Mouse (Mus musculus) midbrain, embryonic 15.5 days (tissue): ENCODE measurements around the gene F12. TPM values are rescaled to one million over a fixed set of nuclear protein-coding genes. Genes with fewer than 3 reads are reported as not detected.

Experiments
- ATAC-seq: fragments of 200-750 bp; cut with Nextera tagmentation; replicated peaks from 2 replicates; pipeline ENCODE4 v1.8.0; 2017; ENCODE audit warnings: moderate TSS enrichment
- H3K27ac ChIP-seq: fragments of 300-500 bp; sonication (generic); 2 replicates; pipeline ENCODE4 v1.5.1; 2015; ENCODE audit warnings: mild to moderate bottlenecking, inconsistent platforms
- H3K27me3 ChIP-seq: fragments of 300-500 bp; sonication (generic); replicated peaks from 2 replicates; pipeline ENCODE4 v1.6.1; 2015; ENCODE audit warnings: inconsistent platforms
- H3K36me3 ChIP-seq: fragments of 300-500 bp; sonication (generic); replicated peaks from 2 replicates; pipeline ENCODE4 v1.6.1; 2015; ENCODE audit warnings: inconsistent platforms
- H3K4me1 ChIP-seq: fragments of 300-500 bp; sonication (generic); 2 replicates; pipeline ENCODE4 v1.6.1; 2015; ENCODE audit warnings: inconsistent platforms
- H3K4me2 ChIP-seq: fragments of 300-500 bp; sonication (generic); 2 replicates; pipeline ENCODE4 v1.6.1; 2015; ENCODE audit warnings: inconsistent platforms, mild to moderate bottlenecking, moderate library complexity
- H3K4me3 ChIP-seq: fragments of 300-500 bp; sonication (generic); 2 replicates; pipeline ENCODE4 v1.5.1; 2015; ENCODE audit warnings: mild to moderate bottlenecking, inconsistent platforms
- H3K9ac ChIP-seq: fragments of 300-500 bp; sonication (generic); 2 replicates; pipeline ENCODE4 v1.6.1; 2015; ENCODE audit warnings: mild to moderate bottlenecking, inconsistent platforms
- H3K9me3 ChIP-seq: fragments of 300-500 bp; sonication (generic); 2 replicates; pipeline ENCODE4 v1.6.1; 2016; ENCODE audit warnings: inconsistent platforms
- WGBS: fragments of 180-500 bp; shearing (Covaris S2); methylation state at CpG from one replicate; pipeline ENCODE4 v1.1.7; 2015; ENCODE audit warnings: mixed read lengths; 5-methylcytosine and 5-hydroxymethylcytosine counted together
- microRNA-seq: library from miRNA; unstranded; fragments of <30 nt; microRNA quantifications from one replicate; pipeline ENCODE4, GENCODE M21; 2016
- polyA plus RNA-seq: library from polyadenylated mRNA; unstranded; fragments of >200 nt; fragmentation: Nextera tagmentation; extraction: Ambion mirVana; gene quantifications from 2 replicates; pipeline ENCODE4 v1.2.1, GENCODE M21; 2015

The F12 gene
- polyA plus RNA-seq, 1 experiment from 2014 or later = 0.14 TPM

DNA sequence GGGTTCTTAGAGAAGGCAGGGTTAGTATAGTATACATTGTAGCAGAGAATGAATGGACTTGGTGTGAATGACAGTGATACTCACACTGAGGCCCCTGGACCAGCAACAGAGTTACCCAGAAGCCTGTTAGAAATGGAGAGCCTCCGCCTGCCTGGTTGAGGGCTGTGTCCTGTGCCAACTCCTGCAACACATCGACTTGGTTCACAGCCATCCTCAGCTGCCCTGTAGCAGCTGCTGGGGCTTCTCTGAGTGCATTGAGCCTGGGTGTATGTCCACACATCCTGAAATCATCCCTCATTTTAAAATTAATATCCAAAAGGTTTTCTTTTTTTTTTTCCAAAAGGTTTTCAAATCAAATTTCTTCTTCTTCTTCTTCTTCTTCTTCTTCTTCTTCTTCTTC is 50.7 kb downstream of the F12 start:
- Histone ChIP-seq H3K27me3 (peaks cover 32% of the 10 kb centered on the region), H3K9me3 (no peaks in the 10 kb centered on the region), H3K27ac (no peak overlapping the region), H3K4me1 (no peaks in the 10 kb centered on the region), H3K36me3 (no peaks in the 10 kb centered on the region), H3K4me2 (no peak overlapping the region), H3K4me3 (no peak overlapping the region), H3K9ac (no peak overlapping the region)
- 89% methylated on average over 2 of the region's 2 CpGs for WGBS
- ATAC-seq = no peak

DNA sequence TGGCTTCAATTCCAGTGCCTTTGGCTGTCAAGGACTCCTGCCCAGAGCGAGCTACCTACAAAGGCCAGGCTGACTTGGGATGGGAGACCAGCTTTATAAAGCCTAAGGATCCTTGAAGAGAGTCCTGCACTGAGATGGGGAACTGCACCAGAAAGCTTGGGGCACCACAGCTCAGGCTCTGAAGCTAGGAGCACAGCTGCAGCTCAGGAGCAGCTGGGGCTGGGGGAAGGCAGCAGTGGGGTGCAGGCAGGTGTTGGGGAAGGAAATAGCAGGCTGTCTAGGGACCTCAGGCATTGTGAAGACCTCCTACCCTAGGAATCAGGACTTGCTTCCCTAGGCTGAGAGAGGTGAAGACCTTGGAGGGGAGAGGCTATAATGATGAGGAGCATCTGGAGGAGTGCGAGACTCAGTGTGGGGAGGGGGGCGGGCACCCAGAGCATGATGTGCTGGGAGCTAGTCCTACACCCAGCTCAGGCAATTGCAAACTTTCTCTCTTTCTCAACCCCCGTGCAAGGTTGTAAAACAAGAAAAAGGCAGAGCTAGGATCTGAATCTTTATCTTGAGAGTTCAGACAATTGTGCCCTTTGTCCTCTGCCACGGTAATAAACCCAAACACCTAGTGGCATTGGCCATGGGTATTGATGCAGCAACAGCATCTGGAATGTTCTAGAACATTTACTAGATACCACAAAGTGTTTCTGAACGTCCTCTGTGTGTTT is 52.2 kb downstream of the F12 start:
- 76% methylated on average over 6 of the region's 6 CpGs for WGBS
- no peak overlapping the region for H3K4me2 ChIP-seq
- H3K4me3 ChIP-seq = no peak overlapping the region
- no peaks in the 10 kb centered on the region for H3K9me3 ChIP-seq
- H3K4me1 ChIP-seq = no peaks in the 10 kb centered on the region
- no peak overlapping the region for H3K27ac ChIP-seq
- H3K36me3 ChIP-seq = no peaks in the 10 kb centered on the region
- ATAC-seq = no peak
- peaks cover 22% of the 10 kb centered on the region for H3K27me3 ChIP-seq
- H3K9ac ChIP-seq = no peak overlapping the region

DNA sequence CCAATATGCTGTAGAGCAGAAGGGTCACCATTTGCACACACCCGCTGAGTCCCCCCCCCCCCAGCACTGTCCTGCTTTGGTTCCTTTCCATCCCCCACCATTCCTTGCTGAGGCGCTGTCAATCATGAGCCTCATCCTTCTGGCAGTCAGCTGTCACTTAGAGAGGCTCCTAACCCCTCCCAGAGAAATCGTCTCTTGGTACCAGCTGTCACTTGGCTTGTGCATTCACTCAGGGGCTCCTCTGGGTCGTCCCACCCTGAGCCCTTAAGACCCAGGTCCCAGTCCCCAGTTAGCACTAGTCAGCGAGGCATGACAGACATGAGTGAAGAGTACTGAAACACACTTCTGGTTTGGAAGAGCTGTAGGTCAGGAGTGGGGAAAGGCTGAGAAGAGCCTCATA is 54.9 kb downstream of the F12 start:
- Histone ChIP-seq H3K9ac (no peak overlapping the region), H3K36me3 (no peaks in the 10 kb centered on the region), H3K27ac (no peak overlapping the region), H3K4me3 (no peak overlapping the region), H3K27me3 (0 out of 2 replicates have a peak, but pooled peaks cover 7% of the 10 kb centered on the region), H3K4me1 (no peaks in the 10 kb centered on the region), H3K4me2 (no peak overlapping the region), H3K9me3 (no peaks in the 10 kb centered on the region)
- WGBS = 52% methylated on average over 5 of the region's 5 CpGs
- ATAC-seq = no peak

- Histone ChIP-seq H3K9ac (no peak overlapping the region), H3K4me2 (no peak overlapping the region), H3K4me3 (no peak overlapping the region), H3K27ac (no peak overlapping the region), H3K4me1 (no peaks in the 10 kb centered on the region), H3K9me3 (no peaks in the 10 kb centered on the region), H3K36me3 (no peaks in the 10 kb centered on the region), H3K27me3 (0 out of 2 replicates have a peak, but pooled peaks cover 4% of the 10 kb centered on the region)
- ATAC-seq = no peak
- WGBS = 73% methylated on average over 8 of the region's 8 CpGs
Observed at GRCm38 (mm10) chr13:55371007-55371681, 55.4 kb downstream of the F12 start.

GRCm38 (mm10) chr13:55370234-55370633 is 56.4 kb downstream of the F12 start:
- no peak for ATAC-seq
- 65% methylated on average over 3 of the region's 3 CpGs for WGBS
- no peaks in the 10 kb centered on the region for H3K4me1 ChIP-seq
- 0 out of 2 replicates have a peak, but pooled peaks cover 4% of the 10 kb centered on the region for H3K27me3 ChIP-seq
- H3K4me3 ChIP-seq = no peak overlapping the region
- no peak overlapping the region for H3K27ac ChIP-seq
- no peak overlapping the region for H3K4me2 ChIP-seq
- H3K36me3 ChIP-seq = no peaks in the 10 kb centered on the region
- H3K9me3 ChIP-seq = no peaks in the 10 kb centered on the region
- no peak overlapping the region for H3K9ac ChIP-seq

DNA sequence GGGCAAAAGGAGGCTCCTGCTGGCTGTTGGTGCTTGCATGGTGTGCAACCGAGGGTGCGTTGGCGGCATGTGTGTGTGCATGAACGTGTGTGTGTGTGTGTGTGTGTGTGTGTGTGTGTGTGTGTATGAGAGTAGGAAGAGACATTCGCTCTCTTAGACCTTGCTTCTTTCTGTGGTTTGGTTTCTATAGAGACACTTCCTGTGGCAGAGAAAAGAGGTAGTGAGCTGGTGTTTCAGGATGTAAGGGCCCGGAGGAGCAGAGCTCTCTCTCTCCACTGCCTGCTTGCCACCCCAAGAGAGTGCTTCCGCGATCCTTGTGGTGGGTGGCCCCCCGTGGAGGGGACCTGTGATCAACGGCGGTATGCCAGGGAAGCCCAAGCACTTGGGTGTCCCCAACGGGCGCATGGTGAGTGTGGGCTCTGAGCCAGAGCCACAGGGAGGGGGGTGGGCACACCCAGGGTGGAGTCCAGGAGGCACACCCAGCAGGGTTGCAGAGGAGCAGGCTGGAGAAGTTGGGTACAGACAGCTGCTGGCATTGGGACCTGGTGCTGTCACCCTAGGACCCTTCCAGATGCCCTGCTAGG is 57.0 kb downstream of the F12 start, which contains the start of gene Rgs14:
Gene Rgs14 (plus strand): TSS at position 202 of the 584 bp plus-strand sequence.
- Histone ChIP-seq H3K4me1 (no peaks in the 10 kb centered on the region), H3K27me3 (0 out of 2 replicates have a peak, but pooled peaks cover 4% of the 10 kb centered on the region), H3K36me3 (no peaks in the 10 kb centered on the region), H3K9me3 (no peaks in the 10 kb centered on the region), H3K9ac (no peak within 1 kb of the TSS), H3K4me3 (no peak within 1 kb of the TSS), H3K27ac (no peak within 1 kb of the TSS), H3K4me2 (no peak within 1 kb of the TSS)
- 68% methylated on average over 13 of the region's 13 CpGs for WGBS
- ATAC-seq = no peak

DNA sequence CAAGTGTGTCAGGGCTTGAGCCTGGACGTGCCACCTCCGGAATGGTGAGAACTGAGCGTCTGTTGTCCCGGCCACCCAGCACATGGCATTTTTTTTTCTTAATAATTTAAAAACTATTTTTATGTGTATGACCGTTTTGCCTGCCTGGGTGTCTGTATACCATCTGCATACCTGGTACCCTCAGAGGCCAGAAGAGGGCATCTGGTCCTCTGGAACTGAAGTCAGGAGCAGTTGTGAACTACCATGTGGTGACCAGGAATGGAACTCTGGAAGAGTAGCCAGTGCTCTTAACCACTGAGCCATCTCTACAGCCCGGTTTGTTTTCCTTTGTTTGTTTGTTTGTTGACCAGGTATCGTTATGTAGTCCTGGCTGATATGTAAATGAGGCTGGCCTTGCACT is 58.2 kb downstream of the F12 start:
- no peak for ATAC-seq
- no peaks in the 10 kb centered on the region for H3K4me1 ChIP-seq
- no peaks in the 10 kb centered on the region for H3K9me3 ChIP-seq
- no peak overlapping the region for H3K4me3 ChIP-seq
- H3K27ac ChIP-seq = no peak overlapping the region
- WGBS = 81% methylated on average over 7 of the region's 7 CpGs
- H3K36me3 ChIP-seq = no peaks in the 10 kb centered on the region
- H3K4me2 ChIP-seq = no peak overlapping the region
- H3K9ac ChIP-seq = no peak overlapping the region
- H3K27me3 ChIP-seq = 0 out of 2 replicates have a peak, but pooled peaks cover 4% of the 10 kb centered on the region

Small RNA genes lying within 50 kb of the gene (microRNA-seq; reads per million reads assigned to microRNA genes)
- not detected for gene Mir6943

Other genes with a start within 250 kb of the F12 start
- gene Nsd1, start 217.0 kb downstream of the F12 start, polyA plus RNA-seq = 59.1 and 64.3 TPM in 2 replicates
- 331 and 355 TPM in 2 replicates for gene Prelid1, start 106.3 kb downstream of the F12 start, polyA plus RNA-seq
- 104 and 105 TPM in 2 replicates for gene Rab24, start 104.8 kb downstream of the F12 start, polyA plus RNA-seq
- 7.6 and 11.8 TPM in 2 replicates for gene Mxd3, start 97.0 kb downstream of the F12 start, polyA plus RNA-seq
- 57.1 and 57.5 TPM in 2 replicates for gene Lman2, start 64.0 kb downstream of the F12 start, polyA plus RNA-seq
- 0.34 and 0.52 TPM in 2 replicates for gene Rgs14, start 57.1 kb downstream of the F12 start, polyA plus RNA-seq
- 0.05 TPM in 1 of 2 replicates, not detected in the other for gene Slc34a1, start 28.6 kb downstream of the F12 start, polyA plus RNA-seq
- 0.43 and 0.45 TPM in 2 replicates for gene Pfn3, start 11.6 kb downstream of the F12 start, polyA plus RNA-seq
- 40.8 and 41.4 TPM in 2 replicates for gene Grk6, start 18.3 kb upstream of the F12 start, polyA plus RNA-seq
- 5.5 and 5.7 TPM in 2 replicates for gene Prr7, start 37.5 kb upstream of the F12 start, polyA plus RNA-seq
- 622 and 645 TPM in 2 replicates for gene Dbn1, start 61.3 kb upstream of the F12 start, polyA plus RNA-seq
- 167 and 171 TPM in 2 replicates for gene Pdlim7, start 86.9 kb upstream of the F12 start, polyA plus RNA-seq
- 5.6 and 6.4 TPM in 2 replicates for gene Dok3, start 102.5 kb upstream of the F12 start, polyA plus RNA-seq
- gene Ddx41, start 109.9 kb upstream of the F12 start, polyA plus RNA-seq = 61.2 and 63.6 TPM in 2 replicates
- gene Fam193b, start 144.3 kb upstream of the F12 start, polyA plus RNA-seq = 62.9 and 65.2 TPM in 2 replicates
- 93.5 and 93.8 TPM in 2 replicates for gene Tmed9, start 146.9 kb upstream of the F12 start, polyA plus RNA-seq
- gene B4galt7, start 173.1 kb upstream of the F12 start, polyA plus RNA-seq = 48.6 and 51.4 TPM in 2 replicates
- 94.4 and 103 TPM in 2 replicates for gene Caml, start 196.2 kb upstream of the F12 start, polyA plus RNA-seq
- 26.0 and 27.2 TPM in 2 replicates for gene Ddx46, start 208.2 kb upstream of the F12 start, polyA plus RNA-seq